Mouse (Mus musculus): ENCODE measurements around the gene Dnajb8.

GRCm38 (mm10) chr6:88242604-88243003 lies 20.5 kb downstream of the Dnajb8 start:
- TF ChIP-seq POLR2A (IDR thresholded peaks at IDR 0.05; ENCODE audit: insufficient read depth, low read depth, low read length) (no peak), CTCF (IDR thresholded peaks at IDR 0.05) (peak; percentile 98), EP300 (IDR thresholded peaks at IDR 0.05; ENCODE audit: insufficient read depth, low read depth, low read length) (0 out of 2 replicates have a peak, but pooled peaks have one; percentile 48)

All from heart, adult 2 months (tissue).